Mouse (Mus musculus): ENCODE measurements around the gene Naaladl2.

- no peak for TF ChIP-seq TAL1 (conservative IDR thresholded peaks at IDR 0.05; ENCODE audit: low read depth, low read length)
- TF ChIP-seq GATA1 (IDR thresholded peaks at IDR 0.05; ENCODE audit: borderline replicate concordance, low read length) = no peak
- TF ChIP-seq CTCF (IDR thresholded peaks at IDR 0.05; ENCODE audit: low read depth, low read length) = no peak
- TF ChIP-seq POLR2AphosphoS5 (IDR thresholded peaks at IDR 0.05; ENCODE audit: insufficient replicate concordance, low read depth, low read length) = no peak
- TF ChIP-seq GATA2 (IDR thresholded peaks at IDR 0.05; ENCODE audit: borderline replicate concordance, low read depth, low read length) = no peak
Measured at GRCm38 (mm10) chr3:25131848-25132247, 12.2 kb downstream of the Naaladl2 start.

Data from G1E (cell line).